Mouse (Mus musculus): ENCODE measurements around the gene Arap1. TPM values are rescaled to one million over a fixed set of nuclear protein-coding genes. Genes with fewer than 3 reads are reported as not detected.

Arap1 gene
- polyA plus RNA-seq, 1 experiment from 2014 or later, result 10.8 TPM

GRCm38 (mm10) chr7:101450422-101451401, 102.8 kb downstream of the Arap1 start:
- under 1% methylated on average over 63 of the region's 68 CpGs for WGBS
- ATAC-seq (ENCODE audit: low FRiP score), result peak; percentile 84

GRCm38 (mm10) chr7:101452669-101453068, 104.8 kb downstream of the Arap1 start:
- H3K9ac ChIP-seq (ENCODE audit: low read length), result no peak overlapping the region
- ATAC-seq (ENCODE audit: low FRiP score), result no peak
- peaks cover 5% of the 10 kb centered on the region; the same call in 1 of the 2 replicates for H3K27me3 ChIP-seq (ENCODE audit: control insufficient read depth, insufficient read depth, low read length)
- H3K4me2 ChIP-seq, result no peak overlapping the region
- H3K9me3 ChIP-seq (ENCODE audit: control insufficient read depth, low read length), result no peaks in the 10 kb centered on the region
- H3K36me3 ChIP-seq (ENCODE audit: control insufficient read depth, insufficient read depth, low read length), result no peaks in the 10 kb centered on the region
- H3K4me1 ChIP-seq (ENCODE audit: control insufficient read depth, insufficient read depth, low read length), result no peaks in the 10 kb centered on the region
- H3K4me3 ChIP-seq (ENCODE audit: low read depth, low read length), result no peak overlapping the region
- no peak for DNase-seq (ENCODE audit: low spot score, missing footprints)
- no peak overlapping the region for H3K27ac ChIP-seq (ENCODE audit: low read depth, low read length)
- WGBS, result 88% methylated on average over 3 of the region's 3 CpGs

More at GRCm38 (mm10) chr7:101450422-101451401, 102.8 kb downstream of the Arap1 start:
- Histone ChIP-seq H3K4me3 (ENCODE audit: low read depth, low read length) (peak overlapping the region; percentile 48), H3K36me3 (ENCODE audit: control insufficient read depth, insufficient read depth, low read length) (no peaks in the 10 kb centered on the region), H3K9ac (ENCODE audit: low read length) (peak overlapping the region; percentile 64), H3K4me1 (ENCODE audit: control insufficient read depth, insufficient read depth, low read length) (no peaks in the 10 kb centered on the region), H3K27me3 (ENCODE audit: control insufficient read depth, insufficient read depth, low read length) (peaks cover 5% of the 10 kb centered on the region; the same call in 1 of the 2 replicates), H3K27ac (ENCODE audit: low read depth, low read length) (no peak overlapping the region), H3K4me2 (peak overlapping the region; percentile 93), H3K9me3 (ENCODE audit: control insufficient read depth, low read length) (no peaks in the 10 kb centered on the region)
- peak; percentile 99 for DNase-seq (ENCODE audit: low spot score, missing footprints)

GRCm38 (mm10) chr7:101453296-101453695, 105.4 kb downstream of the Arap1 start:
- no peak overlapping the region for H3K4me3 ChIP-seq (ENCODE audit: low read depth, low read length)
- H3K9me3 ChIP-seq (ENCODE audit: control insufficient read depth, low read length), result no peaks in the 10 kb centered on the region
- WGBS, result 91% methylated on average over 3 of the region's 3 CpGs
- DNase-seq (ENCODE audit: low spot score, missing footprints) (no peak), ATAC-seq (ENCODE audit: low FRiP score) (no peak)
- no peaks in the 10 kb centered on the region for H3K36me3 ChIP-seq (ENCODE audit: control insufficient read depth, insufficient read depth, low read length)
- H3K9ac ChIP-seq (ENCODE audit: low read length), result no peak overlapping the region
- H3K27me3 ChIP-seq (ENCODE audit: control insufficient read depth, insufficient read depth, low read length), result peaks cover 5% of the 10 kb centered on the region; the same call in 1 of the 2 replicates
- no peak overlapping the region for H3K27ac ChIP-seq (ENCODE audit: low read depth, low read length)
- H3K4me1 ChIP-seq (ENCODE audit: control insufficient read depth, insufficient read depth, low read length), result no peaks in the 10 kb centered on the region
- H3K4me2 ChIP-seq, result no peak overlapping the region

GRCm38 (mm10) chr7:101453725-101454124, 105.9 kb downstream of the Arap1 start:
- ATAC-seq (ENCODE audit: low FRiP score), result no peak
- Histone ChIP-seq H3K27ac (ENCODE audit: low read depth, low read length) (no peak overlapping the region), H3K36me3 (ENCODE audit: control insufficient read depth, insufficient read depth, low read length) (no peaks in the 10 kb centered on the region), H3K4me2 (no peak overlapping the region), H3K27me3 (ENCODE audit: control insufficient read depth, insufficient read depth, low read length) (peaks cover 5% of the 10 kb centered on the region; the same call in 1 of the 2 replicates), H3K9me3 (ENCODE audit: control insufficient read depth, low read length) (no peaks in the 10 kb centered on the region), H3K4me1 (ENCODE audit: control insufficient read depth, insufficient read depth, low read length) (no peaks in the 10 kb centered on the region), H3K9ac (ENCODE audit: low read length) (no peak overlapping the region), H3K4me3 (ENCODE audit: low read depth, low read length) (no peak overlapping the region)
- peak; percentile 53 for DNase-seq (ENCODE audit: low spot score, missing footprints)
- 15% methylated on average over 8 of the region's 8 CpGs for WGBS

GRCm38 (mm10) chr7:101454479-101454878, 106.6 kb downstream of the Arap1 start:
- no peak overlapping the region for H3K27ac ChIP-seq (ENCODE audit: low read depth, low read length)
- ATAC-seq (ENCODE audit: low FRiP score) (no peak), DNase-seq (ENCODE audit: low spot score, missing footprints) (no peak)
- H3K9ac ChIP-seq (ENCODE audit: low read length), result no peak overlapping the region
- no peaks in the 10 kb centered on the region for H3K36me3 ChIP-seq (ENCODE audit: control insufficient read depth, insufficient read depth, low read length)
- WGBS, result 92% methylated on average over 9 of the region's 9 CpGs
- no peak overlapping the region for H3K4me2 ChIP-seq
- H3K27me3 ChIP-seq (ENCODE audit: control insufficient read depth, insufficient read depth, low read length), result peaks cover 5% of the 10 kb centered on the region; the same call in 1 of the 2 replicates
- H3K4me3 ChIP-seq (ENCODE audit: low read depth, low read length), result no peak overlapping the region
- H3K9me3 ChIP-seq (ENCODE audit: control insufficient read depth, low read length), result no peaks in the 10 kb centered on the region
- no peaks in the 10 kb centered on the region for H3K4me1 ChIP-seq (ENCODE audit: control insufficient read depth, insufficient read depth, low read length)

- H3K27me3 ChIP-seq (ENCODE audit: control insufficient read depth, insufficient read depth, low read length), result peaks cover 5% of the 10 kb centered on the region; the same call in 1 of the 2 replicates
- ATAC-seq (ENCODE audit: low FRiP score) (no peak), DNase-seq (ENCODE audit: low spot score, missing footprints) (no peak)
- no peak overlapping the region for H3K27ac ChIP-seq (ENCODE audit: low read depth, low read length)
- no peaks in the 10 kb centered on the region for H3K36me3 ChIP-seq (ENCODE audit: control insufficient read depth, insufficient read depth, low read length)
- no peaks in the 10 kb centered on the region for H3K4me1 ChIP-seq (ENCODE audit: control insufficient read depth, insufficient read depth, low read length)
- H3K4me3 ChIP-seq (ENCODE audit: low read depth, low read length), result no peak overlapping the region
- 86% methylated on average over 6 of the region's 6 CpGs for WGBS
- no peaks in the 10 kb centered on the region for H3K9me3 ChIP-seq (ENCODE audit: control insufficient read depth, low read length)
- H3K4me2 ChIP-seq, result no peak overlapping the region
- no peak overlapping the region for H3K9ac ChIP-seq (ENCODE audit: low read length)
These were observed 107.3 kb downstream of the Arap1 start for GRCm38 (mm10) chr7:101455141-101455540.

GRCm38 (mm10) chr7:101456318-101456717, 108.5 kb downstream of the Arap1 start:
- Histone ChIP-seq H3K4me3 (ENCODE audit: low read depth, low read length) (no peak overlapping the region), H3K27ac (ENCODE audit: low read depth, low read length) (no peak overlapping the region), H3K4me1 (ENCODE audit: control insufficient read depth, insufficient read depth, low read length) (no peaks in the 10 kb centered on the region), H3K9ac (ENCODE audit: low read length) (no peak overlapping the region), H3K4me2 (no peak overlapping the region), H3K9me3 (ENCODE audit: control insufficient read depth, low read length) (no peaks in the 10 kb centered on the region), H3K27me3 (ENCODE audit: control insufficient read depth, insufficient read depth, low read length) (peaks cover 5% of the 10 kb centered on the region; the same call in 1 of the 2 replicates), H3K36me3 (ENCODE audit: control insufficient read depth, insufficient read depth, low read length) (no peaks in the 10 kb centered on the region)
- ATAC-seq (ENCODE audit: low FRiP score) (no peak), DNase-seq (ENCODE audit: low spot score, missing footprints) (no peak)
- WGBS, result 68% methylated on average over 4 of the region's 4 CpGs

GRCm38 (mm10) chr7:101456789-101457188, 108.9 kb downstream of the Arap1 start:
- no peaks in the 10 kb centered on the region for H3K9me3 ChIP-seq (ENCODE audit: control insufficient read depth, low read length)
- H3K4me3 ChIP-seq (ENCODE audit: low read depth, low read length), result no peak overlapping the region
- H3K4me2 ChIP-seq, result no peak overlapping the region
- H3K27ac ChIP-seq (ENCODE audit: low read depth, low read length), result no peak overlapping the region
- 30% methylated on average over 5 of the region's 5 CpGs for WGBS
- H3K4me1 ChIP-seq (ENCODE audit: control insufficient read depth, insufficient read depth, low read length), result no peaks in the 10 kb centered on the region
- no peak overlapping the region for H3K9ac ChIP-seq (ENCODE audit: low read length)
- ATAC-seq (ENCODE audit: low FRiP score) (no peak), DNase-seq (ENCODE audit: low spot score, missing footprints) (no peak)
- H3K27me3 ChIP-seq (ENCODE audit: control insufficient read depth, insufficient read depth, low read length), result peaks cover 5% of the 10 kb centered on the region; the same call in 1 of the 2 replicates
- no peaks in the 10 kb centered on the region for H3K36me3 ChIP-seq (ENCODE audit: control insufficient read depth, insufficient read depth, low read length)

GRCm38 (mm10) chr7:101457283-101457682, 109.4 kb downstream of the Arap1 start:
- Histone ChIP-seq H3K4me3 (ENCODE audit: low read depth, low read length) (no peak overlapping the region), H3K9ac (ENCODE audit: low read length) (no peak overlapping the region), H3K4me1 (ENCODE audit: control insufficient read depth, insufficient read depth, low read length) (no peaks in the 10 kb centered on the region), H3K9me3 (ENCODE audit: control insufficient read depth, low read length) (no peaks in the 10 kb centered on the region), H3K4me2 (no peak overlapping the region), H3K36me3 (ENCODE audit: control insufficient read depth, insufficient read depth, low read length) (no peaks in the 10 kb centered on the region), H3K27me3 (ENCODE audit: control insufficient read depth, insufficient read depth, low read length) (peaks cover under 1% of the 10 kb centered on the region; the same call in 1 of the 2 replicates), H3K27ac (ENCODE audit: low read depth, low read length) (no peak overlapping the region)
- ATAC-seq (ENCODE audit: low FRiP score) (no peak), DNase-seq (ENCODE audit: low spot score, missing footprints) (no peak)
- WGBS, result 74% methylated on average over 5 of the region's 5 CpGs

Measured in midbrain, embryonic 11.5 days (tissue).